Mouse (Mus musculus) activated CD4-positive, CD25-positive, alpha-beta regulatory T cell, adult 9 weeks (primary cell): Measurements from ENCODE around the gene Dnaaf1. TPM values are rescaled to one million over a fixed set of nuclear protein-coding genes. Genes with fewer than 3 reads are reported as not detected.

Experiments used
- polyA plus RNA-seq: library from polyadenylated mRNA; unstranded; fragments of 100-300 nt; shearing (Covaris generic); gene quantifications from one replicate; pipeline ENCODE4 v1.2.1, GENCODE M21; 2017

The Dnaaf1 gene
- not detected for polyA plus RNA-seq

DNA sequence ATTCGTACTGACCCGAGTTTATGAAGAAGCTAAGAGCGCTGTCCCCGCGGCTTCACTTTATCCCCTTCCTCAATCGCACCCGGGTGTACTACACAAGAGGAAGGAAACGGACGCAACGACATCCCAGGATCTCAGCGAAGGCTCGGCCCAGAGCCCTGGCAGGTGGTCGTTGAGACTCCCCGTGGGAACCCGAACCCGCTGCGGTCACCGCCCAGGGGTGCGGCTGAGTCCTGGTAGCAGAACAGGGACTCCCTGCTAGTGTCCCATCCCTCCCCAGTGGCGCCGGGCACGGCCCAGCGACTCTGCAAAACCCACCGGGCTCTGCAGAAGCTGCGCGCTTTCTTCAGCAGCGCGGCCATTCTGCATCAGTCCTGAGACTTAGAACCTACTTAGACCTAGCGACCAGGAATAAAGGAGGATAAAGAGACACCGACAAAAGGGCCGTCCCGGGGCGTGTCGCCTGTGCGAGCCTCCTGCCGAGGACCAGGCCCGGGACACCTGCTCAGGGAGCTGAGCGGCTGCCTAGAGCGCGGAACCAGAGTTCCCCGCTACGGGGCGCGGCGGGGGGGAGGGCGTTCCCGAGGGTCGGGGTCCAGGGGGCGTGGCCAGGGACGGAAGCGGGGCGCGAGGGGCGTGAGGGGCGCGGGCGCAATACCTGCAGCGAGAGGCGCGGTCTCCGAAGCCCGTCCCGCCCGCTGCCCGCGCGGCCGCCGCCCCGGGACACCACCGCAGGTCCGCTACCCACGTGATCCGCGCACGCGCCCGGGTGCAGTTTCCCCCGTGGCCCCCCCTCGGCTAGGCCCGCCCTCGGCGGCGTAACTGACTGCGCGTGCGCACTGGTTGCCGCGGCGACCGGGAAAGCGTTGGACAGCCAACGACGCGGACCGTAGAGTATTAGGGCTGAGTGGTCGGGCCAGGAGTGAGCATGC, at the start of gene Dnaaf1, which contains the start of gene Hsdl1:
Dnaaf1 (plus strand) TSS at position 799 of the 929 bp plus-strand sequence.
Hsdl1 (minus strand) TSS at position 747 of the 929 bp plus-strand sequence.

DNA sequence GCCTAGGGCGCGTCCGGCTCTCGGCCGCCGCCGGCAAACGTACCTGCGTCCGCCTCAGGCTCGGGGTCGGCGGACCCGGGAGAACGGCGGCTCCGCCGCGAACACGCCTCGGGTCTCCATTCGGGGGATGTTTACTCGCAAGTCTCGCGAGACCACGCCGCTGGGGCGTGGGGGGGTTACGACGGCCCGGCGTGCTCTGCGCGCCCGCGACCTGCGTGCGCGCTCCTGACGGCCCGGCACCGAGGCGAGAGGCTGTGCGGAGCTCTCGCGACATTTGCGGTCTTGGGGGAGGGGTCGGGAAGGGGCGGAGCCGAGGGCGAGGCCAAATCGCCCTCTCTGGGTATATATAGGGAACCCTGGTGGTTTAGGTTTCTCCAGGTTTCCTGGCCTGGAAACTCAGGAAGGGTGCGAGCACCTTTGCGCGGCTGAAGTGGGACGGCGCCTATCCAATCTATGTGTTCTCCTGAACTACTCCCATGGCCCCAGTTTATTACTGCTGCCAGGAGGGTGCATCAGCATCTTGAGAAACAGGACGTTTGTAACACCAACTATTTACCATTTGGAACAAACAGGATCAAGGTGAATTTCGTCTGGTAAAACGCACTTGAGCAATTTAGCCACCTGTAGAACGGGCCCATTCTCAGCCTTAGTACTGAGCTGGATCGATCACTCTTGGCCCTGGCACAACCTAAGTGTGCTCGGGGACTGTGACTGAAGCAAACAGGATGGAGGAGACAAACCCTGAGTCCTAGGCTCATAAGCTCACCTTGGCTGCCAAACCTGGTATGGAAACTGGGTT, 16.2 kb upstream of the Dnaaf1 start, which contains the start of gene Mbtps1:
Mbtps1 (minus strand) TSS at position 133 of the 799 bp plus-strand sequence.

DNA sequence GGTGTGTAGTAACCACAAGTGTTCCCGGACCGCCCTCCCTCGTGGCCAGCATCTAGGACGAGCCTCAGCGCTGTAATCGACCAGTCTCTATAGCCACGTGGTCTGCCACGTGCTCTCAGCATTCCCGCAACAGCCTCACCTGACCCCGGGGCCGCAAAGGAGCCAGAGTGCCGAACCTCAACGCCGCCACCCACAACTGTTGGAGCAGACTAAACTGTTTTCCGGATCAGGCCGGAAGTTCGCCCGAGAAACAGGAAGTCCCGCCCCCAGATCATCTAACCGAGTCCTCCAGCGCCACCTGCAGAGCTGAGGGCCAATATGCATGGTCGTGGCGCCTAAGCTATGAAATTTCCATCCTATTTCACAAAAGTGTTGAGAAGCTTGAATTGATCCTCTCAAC, 30.0 kb downstream of the Dnaaf1 start, which contains the start of gene Taf1c:
Taf1c (minus strand) TSS at position 227 of the 400 bp plus-strand sequence.

DNA sequence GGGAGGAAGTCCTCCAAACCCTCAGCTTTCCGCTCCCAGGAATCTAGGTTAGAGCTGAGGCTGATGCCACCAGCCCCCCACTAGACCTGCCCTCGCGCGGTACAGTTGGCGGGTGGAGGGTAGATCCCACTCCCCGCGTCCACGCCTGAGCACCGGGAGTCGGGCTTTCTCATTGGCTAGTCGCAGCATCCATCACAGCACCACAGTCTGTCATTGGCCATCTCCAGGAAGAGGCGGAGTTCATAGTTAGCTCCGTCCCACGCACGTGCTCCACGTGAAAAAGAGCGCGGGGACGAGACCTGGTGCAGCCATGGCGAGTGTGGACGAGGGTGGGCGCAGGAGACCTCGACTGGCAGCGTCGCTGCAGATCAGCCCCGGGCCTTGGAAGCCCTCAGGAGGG, 37.4 kb downstream of the Dnaaf1 start, which contains the start of gene Adad2:
Adad2 (plus strand) TSS at position 277 of the 400 bp plus-strand sequence.

DNA sequence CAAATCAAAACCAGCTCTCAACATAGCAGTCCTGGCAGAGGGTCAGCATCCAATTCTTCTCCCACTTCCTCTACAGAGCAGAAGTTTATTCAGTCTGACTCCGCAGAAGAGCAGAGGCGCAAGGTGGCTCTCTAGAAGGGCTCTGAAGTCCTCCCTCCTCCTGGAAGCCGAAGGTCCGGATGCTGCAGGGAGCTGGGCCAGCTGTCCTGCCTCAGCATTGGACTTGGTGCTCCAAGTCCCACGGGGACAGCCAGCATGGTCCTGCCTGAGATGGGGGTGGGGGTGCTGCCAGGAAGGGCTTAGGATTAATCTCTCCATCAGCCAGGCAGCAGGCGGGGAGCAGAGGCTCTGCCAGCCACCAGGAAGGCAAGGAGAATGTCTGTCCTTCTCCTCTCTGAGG, 60.3 kb downstream of the Dnaaf1 start, which contains the start of gene Kcng4:
Kcng4 (minus strand) TSS at position 303 of the 400 bp plus-strand sequence.

Other genes starting within 250 kb of the Dnaaf1 start
- 214 TPM for gene Hsbp1, start 230.7 kb upstream of the Dnaaf1 start, polyA plus RNA-seq
- 2.0 TPM for gene Mlycd, start 180.4 kb upstream of the Dnaaf1 start, polyA plus RNA-seq
- 24.3 TPM for gene Osgin1, start 141.1 kb upstream of the Dnaaf1 start, polyA plus RNA-seq
- not detected for gene Necab2, start 128.5 kb upstream of the Dnaaf1 start, polyA plus RNA-seq
- not detected for gene Slc38a8, start 73.5 kb upstream of the Dnaaf1 start, polyA plus RNA-seq
- gene Mbtps1, start 16.5 kb upstream of the Dnaaf1 start, polyA plus RNA-seq = 110 TPM
- 104 TPM for gene Hsdl1, start 52 bp upstream of the Dnaaf1 start, polyA plus RNA-seq
- gene Taf1c, start 30.0 kb downstream of the Dnaaf1 start, polyA plus RNA-seq = 38.1 TPM
- not detected for gene Adad2, start 37.5 kb downstream of the Dnaaf1 start, polyA plus RNA-seq
- gene Kcng4, start 60.4 kb downstream of the Dnaaf1 start, polyA plus RNA-seq = not detected
- gene Wfdc1, start 91.1 kb downstream of the Dnaaf1 start, polyA plus RNA-seq = not detected
- not detected for gene Atp2c2, start 124.8 kb downstream of the Dnaaf1 start, polyA plus RNA-seq
- 13.7 TPM for gene Tldc1, start 203.2 kb downstream of the Dnaaf1 start, polyA plus RNA-seq